Mouse (Mus musculus) 3134 (cell line): ENCODE measurements around the gene Lmntd2.
A peak's percentile ranks its signal among the peaks of the same experiment; 100 is the strongest.

Experiments used
- DNase-seq: peaks from one replicate; pipeline ENCODE4 v3.0.0-alpha.2; 2011; ENCODE audit warnings: low spot score; ENCODE audit not compliant: insufficient read length; ENCODE audit errors: extremely low read depth

Gene Lmntd2

GRCm38 (mm10) chr7:141216894-141217293, 3.0 kb upstream of the Lmntd2 start:
- DNase-seq, result peak; percentile 26

- DNase-seq, result peak; percentile 92
Observed at GRCm38 (mm10) chr7:141215880-141216733, 2.2 kb upstream of the Lmntd2 start.

- peak; percentile 95 for DNase-seq
Observed at GRCm38 (mm10) chr7:141215101-141215879, 1.4 kb upstream of the Lmntd2 start, which contains the start of gene Rassf7. Rassf7 (plus strand) TSS chr7:141215860.

- DNase-seq, result no peak
Observed at GRCm38 (mm10) chr7:141214310-141214709, 430 bp upstream of the Lmntd2 start.

GRCm38 (mm10) chr7:141213133-141213532, 747 bp downstream of the Lmntd2 start:
- no peak for DNase-seq

GRCm38 (mm10) chr7:141210606-141211131, 3.2 kb downstream of the Lmntd2 start:
- no peak for DNase-seq

GRCm38 (mm10) chr7:141210137-141210536, 3.7 kb downstream of the Lmntd2 start:
- DNase-seq, result no peak

- DNase-seq, result no peak
Observed at GRCm38 (mm10) chr7:141209526-141209925, 4.4 kb downstream of the Lmntd2 start.

- no peak for DNase-seq
Observed at GRCm38 (mm10) chr7:141206182-141206937, 7.5 kb downstream of the Lmntd2 start.

GRCm38 (mm10) chr7:141205504-141205903, 8.4 kb downstream of the Lmntd2 start:
- no peak for DNase-seq

- no peak for DNase-seq
Observed at GRCm38 (mm10) chr7:141204546-141204945, 9.3 kb downstream of the Lmntd2 start.

GRCm38 (mm10) chr7:141198121-141198520, 15.8 kb downstream of the Lmntd2 start:
- DNase-seq, result no peak

GRCm38 (mm10) chr7:141196619-141197282, 17.1 kb downstream of the Lmntd2 start:
- DNase-seq, result no peak

- no peak for DNase-seq
Observed at GRCm38 (mm10) chr7:141195754-141196153, 18.1 kb downstream of the Lmntd2 start.

GRCm38 (mm10) chr7:141194830-141195229, 19.1 kb downstream of the Lmntd2 start:
- DNase-seq, result peak; percentile 77

- no peak for DNase-seq
Observed at GRCm38 (mm10) chr7:141194409-141194808, 19.5 kb downstream of the Lmntd2 start.

- peak; percentile 95 for DNase-seq
Observed at GRCm38 (mm10) chr7:141193948-141194347, 19.9 kb downstream of the Lmntd2 start, which contains the start of the genes Hras and Lrrc56. Hras (minus strand) TSS chr7:141194005. Lrrc56 (plus strand) TSS chr7:141194157.

- peak; percentile 72 for DNase-seq
Observed at GRCm38 (mm10) chr7:141193348-141193856, 20.5 kb downstream of the Lmntd2 start.

GRCm38 (mm10) chr7:141192776-141193347, 21.0 kb downstream of the Lmntd2 start:
- DNase-seq, result peak; percentile 86
